Mouse (Mus musculus) ES-E14 (cell line): ENCODE measurements around the gene Prkaca. TPM values are rescaled to one million over a fixed set of nuclear protein-coding genes. Genes with fewer than 3 reads are reported as not detected.
A peak's percentile ranks its signal among the peaks of the same experiment; 100 is the strongest.

ENCODE experiments used
- DNase-seq: peaks from one replicate; pipeline ENCODE4 v3.0.0-alpha.2; 2013; ENCODE audit warnings: low read depth, low spot score
- H3K27ac ChIP-seq: 2 replicates; pipeline ENCODE4 v1.5.1; 2012; ENCODE audit warnings: low read depth, mild to moderate bottlenecking, low read length, moderate library complexity, mixed read lengths; ENCODE audit not compliant: poor library complexity, insufficient read depth, severe bottlenecking
- H3K36me3 ChIP-seq: 2 replicates; pipeline ENCODE4 v1.6.1; 2012; ENCODE audit warnings: mild to moderate bottlenecking, low read length, moderate library complexity, mixed read lengths; ENCODE audit not compliant: control insufficient read depth, poor library complexity, insufficient read depth, severe bottlenecking
- H3K4me1 ChIP-seq, 2 experiments: fragments of 150-350 bp in 1 of 2; sonication (generic) in 1 of 2; 2 replicates each; pipeline ENCODE4 v1.6.1; 2012; ENCODE audit warnings: low read length in 2 of 2, mild to moderate bottlenecking in 1 of 2, mixed read lengths in 1 of 2; ENCODE audit not compliant: control insufficient read depth in 2 of 2, insufficient read depth in 2 of 2, poor library complexity in 1 of 2
- H3K4me3 ChIP-seq, 2 experiments: fragments of 150-350 bp in 1 of 2; sonication (generic) in 1 of 2; 2 replicates each; pipeline ENCODE4 v1.5.1; 2012; ENCODE audit warnings: low read length in 2 of 2, low read depth in 1 of 2, mild to moderate bottlenecking in 1 of 2, mixed read lengths in 1 of 2; ENCODE audit not compliant: insufficient read depth in 1 of 2, poor library complexity in 1 of 2, severe bottlenecking in 1 of 2
- H3K9ac ChIP-seq: 2 replicates; pipeline ENCODE4 v1.6.1; 2012; ENCODE audit warnings: low read depth, mild to moderate bottlenecking, low read length, mixed read lengths; ENCODE audit not compliant: poor library complexity, insufficient read depth, severe bottlenecking
- H3K9me3 ChIP-seq: fragments of 150-350 bp; sonication (generic); 2 replicates; pipeline ENCODE4 v1.6.1; 2012; ENCODE audit warnings: low read depth, mild to moderate bottlenecking, low read length; ENCODE audit not compliant: control insufficient read depth, insufficient read depth
- CHD2 ChIP-seq: IDR thresholded peaks from 2 replicates; pipeline ENCODE4 v1.6.1; 2014; ENCODE audit warnings: mild to moderate bottlenecking, low read depth, low read length, inconsistent platforms
- HCFC1 ChIP-seq: IDR thresholded peaks from 2 replicates; pipeline ENCODE4 v1.6.1; 2012; ENCODE audit warnings: low read length, inconsistent platforms, borderline replicate concordance; ENCODE audit not compliant: insufficient read depth
- MAFK ChIP-seq: IDR thresholded peaks from 2 replicates; pipeline ENCODE4 v1.6.1; 2014; ENCODE audit warnings: mild to moderate bottlenecking, low read depth, low read length, inconsistent platforms; ENCODE audit not compliant: insufficient read depth
- ZC3H11A ChIP-seq: IDR thresholded peaks from 2 replicates; pipeline ENCODE4 v1.6.1; 2012; ENCODE audit warnings: low read depth, mild to moderate bottlenecking, inconsistent platforms, low read length, borderline replicate concordance
- ZNF384 ChIP-seq: IDR thresholded peaks from 2 replicates; pipeline ENCODE4 v1.6.1; 2012; ENCODE audit warnings: low read depth, low read length, inconsistent platforms
- in situ Hi-C, 2 experiments: fragments of 600-800 bp; cut with MboI; formaldehyde crosslinking; loops; one replicate each; pipeline ENCODE4 v1.15.1; 2025; ENCODE audit warnings: low sequenced_read_pairs in 2 of 2, inconsistent platforms in 1 of 2; ENCODE audit not compliant: unreplicated experiment in 2 of 2
- total RNA-seq: library from RNA; depleted of rRNA; stranded (reverse); fragments of 300-350 nt; gene quantifications from 2 replicates; pipeline ENCODE4 v1.2.3, GENCODE M21; 2012

Gene Prkaca
- total RNA-seq, 1 experiment: 31.4 TPM

- no peak overlapping the region for H3K27ac ChIP-seq
- H3K4me3 ChIP-seq: no peak overlapping the region
- H3K9me3 ChIP-seq: no peaks in the 10 kb centered on the region
- TF ChIP-seq HCFC1 (no peak), MAFK (0 out of 2 replicates have a peak, but pooled peaks have one; percentile 17)
- peak; percentile 84 for DNase-seq
- no peak overlapping the region for H3K9ac ChIP-seq
- H3K36me3 ChIP-seq: peaks cover 6% of the 10 kb centered on the region; the same call in 1 of the 2 replicates
- in situ Hi-C loops: no loop called here
- H3K4me1 ChIP-seq: peaks cover 22 to 53% of the 10 kb centered on the region in 2 experiments
These were observed 51.4 kb downstream of the Prkaca start for GRCm38 (mm10) chr8:84024171-84024570.

GRCm38 (mm10) chr8:84025863-84026262 is 53.1 kb downstream of the Prkaca start:
- TF ChIP-seq ZC3H11A (no peak), MAFK (peak; percentile 98), CHD2 (no peak), ZNF384 (no peak)

GRCm38 (mm10) chr8:84027449-84027848 is 54.7 kb downstream of the Prkaca start:
- Histone ChIP-seq H3K27ac (no peak overlapping the region), H3K36me3 (peaks cover 16% of the 10 kb centered on the region), H3K4me3 (no peak overlapping the region), H3K4me1 (peaks cover 16 to 37% of the 10 kb centered on the region in 2 experiments), H3K9me3 (no peaks in the 10 kb centered on the region), H3K9ac (no peak overlapping the region)
- no peak for TF ChIP-seq MAFK
- TF ChIP-seq ZNF384: no peak
- no peak for TF ChIP-seq HCFC1
- no peak for TF ChIP-seq ZC3H11A
- no peak for TF ChIP-seq CHD2
- DNase-seq: no peak
- in situ Hi-C loops: no loop called here

More at GRCm38 (mm10) chr8:84025863-84026262, 53.1 kb downstream of the Prkaca start:
- peak overlapping the region; percentile 18; the same call in 1 of the 2 replicates for H3K9ac ChIP-seq
- no peak overlapping the region for H3K27ac ChIP-seq
- H3K4me1 ChIP-seq: peaks cover 22 to 50% of the 10 kb centered on the region in 2 experiments
- peak overlapping the region; percentile 70 to 74 for H3K4me3 ChIP-seq
- DNase-seq: no peak
- no peaks in the 10 kb centered on the region for H3K9me3 ChIP-seq
- H3K36me3 ChIP-seq: peaks cover 14% of the 10 kb centered on the region
- in situ Hi-C loops: no loop called here

GRCm38 (mm10) chr8:84029272-84029671 is 56.5 kb downstream of the Prkaca start:
- in situ Hi-C loops: no loop called here
- TF ChIP-seq MAFK: no peak
- TF ChIP-seq CHD2: peak; percentile 77
- TF ChIP-seq ZC3H11A: no peak
- peak overlapping the region in 1 of 2 experiments; percentile 25; a peak in 1 of 4 replicates for H3K4me3 ChIP-seq
- H3K4me1 ChIP-seq: peaks cover 7 to 25% of the 10 kb centered on the region in 2 experiments; a peak in 3 of 4 replicates
- H3K9me3 ChIP-seq: no peaks in the 10 kb centered on the region
- DNase-seq: no peak
- H3K27ac ChIP-seq: no peak overlapping the region
- H3K36me3 ChIP-seq: peaks cover 16% of the 10 kb centered on the region
- no peak overlapping the region for H3K9ac ChIP-seq

- in situ Hi-C loops: no loop called here
- no peak overlapping the region for H3K9ac ChIP-seq
- DNase-seq: no peak
- peaks cover 16% of the 10 kb centered on the region for H3K36me3 ChIP-seq
- H3K4me3 ChIP-seq: no peak overlapping the region
- no peaks in the 10 kb centered on the region for H3K9me3 ChIP-seq
- TF ChIP-seq ZC3H11A: no peak
- no peak for TF ChIP-seq HCFC1
- TF ChIP-seq ZNF384: no peak
- TF ChIP-seq MAFK: no peak
- TF ChIP-seq CHD2: no peak
- H3K27ac ChIP-seq: no peak overlapping the region
- H3K4me1 ChIP-seq: peaks cover 0 to 7% of the 10 kb centered on the region in 2 experiments; a peak in 2 of 4 replicates
These were observed 60.0 kb downstream of the Prkaca start for GRCm38 (mm10) chr8:84032777-84033176.
